Mouse (Mus musculus): ENCODE measurements around the gene Afap1l2. TPM values are rescaled to one million over a fixed set of nuclear protein-coding genes. Genes with fewer than 3 reads are reported as not detected.
A peak's percentile ranks its signal among the peaks of the same experiment; 100 is the strongest.

Gene Afap1l2
- total RNA-seq, 1 experiment from 2014 or later, result 15.2 TPM

DNA sequence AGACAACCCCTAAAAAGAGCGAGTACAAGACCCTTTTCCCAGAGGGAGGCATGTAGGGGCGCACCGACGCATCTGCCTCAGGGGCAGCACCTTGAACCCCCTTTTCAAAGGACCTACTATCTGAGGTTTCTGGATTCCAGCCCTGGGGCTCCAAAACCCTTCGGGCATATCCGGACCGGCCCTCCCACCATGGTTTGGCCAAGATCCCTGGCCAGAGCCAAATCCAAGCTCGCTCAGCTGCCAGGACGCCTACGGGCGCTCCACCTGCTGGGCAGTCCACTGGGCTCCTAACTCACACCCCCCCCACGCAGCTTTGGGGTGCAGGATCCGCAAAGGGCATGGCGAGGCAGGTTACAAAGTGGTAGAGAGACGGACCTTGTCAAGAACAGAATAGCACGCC, 737 bp downstream of the Afap1l2 start:
- peak; percentile 65 for DNase-seq

DNA sequence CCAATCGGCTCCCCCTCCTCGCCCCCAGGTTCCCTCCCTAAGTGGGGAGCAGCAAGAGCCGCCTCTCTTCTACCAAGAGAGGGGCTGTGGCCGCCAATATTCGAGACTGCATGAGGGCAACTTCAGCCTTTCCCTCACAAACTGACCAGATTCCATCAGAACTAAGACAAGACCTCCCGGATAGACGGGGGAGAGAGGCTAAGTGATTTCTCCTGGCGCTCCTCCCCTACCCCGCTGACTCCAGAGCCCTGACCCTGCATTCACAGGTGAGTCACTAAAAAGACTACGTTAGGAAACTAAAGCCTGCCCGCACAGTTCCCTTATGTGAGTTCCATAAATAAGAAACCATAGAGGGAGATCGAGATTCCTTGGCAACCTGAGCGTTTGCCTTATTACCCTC, 1.2 kb downstream of the Afap1l2 start:
- DNase-seq, result no peak

DNA sequence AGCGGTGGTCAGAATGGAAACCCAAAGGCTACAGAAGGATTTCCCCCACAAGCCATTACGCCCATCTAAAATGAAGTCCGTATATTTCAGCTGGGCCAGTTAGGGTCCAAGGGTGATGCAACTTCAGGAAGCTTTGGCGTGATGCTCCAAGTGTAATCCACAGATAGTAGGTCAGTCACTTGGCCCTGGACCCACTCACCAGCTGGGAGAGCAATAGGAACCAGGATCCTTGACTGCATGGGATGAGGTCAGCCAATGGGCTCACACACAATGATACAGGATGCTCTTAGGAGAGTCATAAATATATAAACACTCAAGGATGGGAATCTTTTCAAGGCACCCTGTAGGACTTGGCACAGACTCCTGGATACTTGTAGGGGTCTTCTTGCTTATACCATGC, 3.0 kb downstream of the Afap1l2 start:
- no peak for DNase-seq

DNA sequence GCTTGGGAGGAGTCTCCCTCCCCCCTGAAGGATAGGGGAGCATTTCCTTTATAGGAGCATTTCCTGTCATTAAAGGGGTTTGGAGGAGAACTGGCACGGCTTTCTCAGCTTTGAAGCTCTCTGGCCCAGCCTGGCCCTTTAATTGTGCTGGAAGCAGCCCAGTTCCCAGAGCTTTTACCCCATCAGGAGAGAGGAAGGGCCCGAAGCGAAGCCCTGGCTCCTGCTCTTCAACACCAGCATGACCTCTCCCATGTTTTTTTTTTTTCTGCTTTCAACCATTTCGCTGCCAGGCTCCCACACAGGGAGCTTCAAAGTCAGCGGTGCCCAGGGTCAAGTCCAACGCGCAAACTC, 4.6 kb downstream of the Afap1l2 start:
- DNase-seq, result peak; percentile 57

DNA sequence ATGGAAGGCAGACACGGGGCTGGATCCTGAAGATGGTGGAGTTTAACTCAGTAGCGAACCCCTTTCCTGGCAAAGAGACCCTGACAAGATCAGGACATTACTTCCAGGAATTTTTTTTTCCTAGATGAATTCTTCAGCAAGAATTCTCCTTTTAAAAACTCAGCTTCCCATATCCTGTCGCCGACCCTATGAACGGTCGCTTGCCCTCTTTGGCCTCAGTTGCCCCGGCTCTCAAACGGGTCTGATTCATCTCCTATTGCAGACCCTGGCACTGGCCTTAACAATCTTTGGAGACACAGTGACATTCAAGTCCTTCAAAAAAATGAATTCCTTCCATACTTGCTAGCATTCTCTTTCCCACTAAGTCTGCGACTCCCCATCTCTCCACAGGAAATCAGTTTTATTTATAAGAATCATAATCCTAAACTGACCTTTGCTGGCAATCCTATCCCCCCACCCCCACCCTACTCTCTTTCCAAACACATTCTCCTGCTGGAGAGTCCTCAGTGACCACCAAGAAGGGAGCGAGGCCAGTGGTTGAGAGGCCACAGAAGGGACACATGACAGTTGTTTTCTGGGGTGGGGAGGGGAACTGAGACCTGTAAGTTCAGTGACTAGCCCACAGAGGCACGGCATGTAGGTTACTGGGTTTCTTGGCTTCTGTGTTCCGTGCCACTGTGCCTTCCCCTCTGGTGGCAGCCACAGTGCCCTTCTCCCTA, 5.1 kb downstream of the Afap1l2 start:
- DNase-seq, result no peak

DNA sequence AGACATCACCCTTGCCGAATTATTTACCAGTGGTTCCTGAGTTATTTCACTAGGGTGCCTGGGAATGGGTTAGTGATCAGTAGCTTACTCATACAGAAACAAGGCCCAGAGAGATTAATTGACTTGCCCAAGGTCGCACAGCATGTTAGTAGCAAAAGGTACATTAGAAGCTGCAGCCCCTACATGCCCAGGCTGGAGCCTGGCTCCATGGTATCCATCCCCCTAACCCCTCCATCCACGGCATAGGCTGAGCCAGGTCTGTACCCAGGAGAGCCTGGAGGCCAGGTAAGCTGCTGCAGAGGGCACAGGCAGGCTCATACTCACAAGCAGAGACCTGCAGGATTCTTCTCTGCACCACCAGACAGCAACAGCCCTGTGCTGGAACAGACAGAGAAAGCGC, 6.1 kb downstream of the Afap1l2 start:
- DNase-seq, result peak; percentile 4

DNA sequence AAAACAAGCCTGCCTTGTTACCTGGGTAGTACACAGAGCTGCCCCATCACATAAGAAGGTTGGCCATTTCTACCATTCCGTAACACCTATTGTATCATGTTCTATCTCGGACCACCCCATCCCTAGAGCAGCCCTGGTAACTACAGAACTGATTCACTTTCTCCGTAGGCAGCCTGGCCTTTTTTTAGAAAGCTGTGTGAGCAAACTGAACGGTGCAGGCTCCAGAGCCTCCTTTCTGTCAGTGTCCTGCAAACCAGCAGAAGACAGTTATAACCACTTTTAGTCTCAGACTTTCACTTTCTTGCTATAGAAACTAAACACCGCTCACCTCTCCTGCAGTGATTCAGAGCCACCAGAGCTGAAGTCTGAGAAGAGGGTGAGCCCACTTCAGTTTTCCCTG, 7.4 kb downstream of the Afap1l2 start:
- peak; percentile 0 for DNase-seq

DNA sequence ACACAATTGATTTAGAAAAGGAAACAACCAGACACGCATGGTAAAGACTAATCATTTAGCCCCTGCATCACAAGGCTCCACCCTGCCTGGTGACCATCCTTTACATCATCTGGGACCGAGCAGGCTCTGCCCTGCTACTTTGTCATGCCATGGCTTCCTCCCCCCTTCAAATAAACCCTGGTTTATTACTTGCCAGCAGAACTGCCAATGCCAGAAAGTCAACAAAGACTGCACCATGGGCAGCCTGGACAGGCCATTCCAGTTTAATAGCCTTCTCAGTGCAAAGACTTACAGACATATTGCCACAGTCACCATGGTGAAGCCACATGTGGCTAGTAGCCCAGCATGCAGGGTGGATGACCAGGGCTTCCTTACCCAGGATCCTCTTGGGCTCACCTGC, 8.2 kb downstream of the Afap1l2 start:
- DNase-seq, result peak; percentile 2

DNA sequence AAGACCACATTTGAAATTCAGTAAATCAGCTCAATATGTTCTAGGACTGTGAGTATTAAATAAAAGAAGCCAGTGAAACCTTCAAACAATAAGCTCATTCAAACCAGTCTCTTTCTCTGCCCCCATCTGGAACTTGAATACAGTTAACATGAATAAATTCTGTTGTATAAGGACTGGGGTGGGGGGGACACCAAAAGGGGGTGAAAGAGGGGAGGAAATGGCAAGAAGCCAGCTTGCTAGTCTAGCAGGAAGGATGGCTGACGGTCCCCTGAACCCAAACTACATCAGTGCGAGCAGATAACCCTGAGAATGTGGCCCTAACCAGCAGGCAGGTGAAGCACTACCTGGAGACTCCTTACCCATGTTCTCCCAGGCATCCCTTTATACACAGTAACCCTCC, 9.1 kb downstream of the Afap1l2 start:
- no peak for DNase-seq

DNA sequence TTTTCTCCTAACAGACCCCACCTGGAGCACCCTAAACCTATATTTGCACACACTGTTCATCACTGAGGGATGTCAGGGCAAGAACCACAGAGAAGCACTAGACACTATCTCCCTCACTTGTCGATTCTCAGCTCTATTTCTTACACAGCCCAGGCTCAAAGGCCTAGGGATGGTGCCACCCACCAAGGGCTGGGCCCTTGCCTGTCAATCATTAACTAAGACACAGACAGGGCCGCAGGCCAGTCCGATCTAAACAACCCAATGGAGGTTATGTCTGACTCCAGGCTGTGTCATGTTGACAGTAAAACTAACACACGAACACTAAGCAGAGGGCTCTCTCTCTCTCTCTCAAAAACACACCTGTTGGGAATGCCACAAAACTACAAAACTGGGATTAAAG, 9.7 kb downstream of the Afap1l2 start:
- DNase-seq, result no peak

DNA sequence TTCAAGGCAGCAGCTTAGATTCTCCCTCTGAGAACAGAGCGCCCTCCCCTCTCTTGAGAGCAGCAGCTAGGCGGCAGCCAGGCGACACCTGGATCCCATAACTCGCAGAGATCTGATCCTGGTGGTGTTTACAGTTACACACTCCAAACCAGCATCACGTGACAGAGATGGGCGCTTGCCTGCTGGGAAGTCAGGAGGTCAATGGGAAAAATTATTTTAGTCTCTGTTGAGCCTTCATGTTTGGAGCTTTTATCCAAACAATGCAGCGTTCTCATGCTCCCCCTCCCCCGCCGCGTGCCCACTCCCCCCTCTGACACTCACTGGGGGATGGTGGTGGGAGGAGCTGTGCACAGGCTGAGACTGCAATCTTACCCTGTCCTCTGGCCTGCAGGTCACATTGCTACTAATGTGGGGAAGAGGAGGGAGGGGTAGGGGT, 10.8 kb downstream of the Afap1l2 start:
- DNase-seq, result peak; percentile 48

DNA sequence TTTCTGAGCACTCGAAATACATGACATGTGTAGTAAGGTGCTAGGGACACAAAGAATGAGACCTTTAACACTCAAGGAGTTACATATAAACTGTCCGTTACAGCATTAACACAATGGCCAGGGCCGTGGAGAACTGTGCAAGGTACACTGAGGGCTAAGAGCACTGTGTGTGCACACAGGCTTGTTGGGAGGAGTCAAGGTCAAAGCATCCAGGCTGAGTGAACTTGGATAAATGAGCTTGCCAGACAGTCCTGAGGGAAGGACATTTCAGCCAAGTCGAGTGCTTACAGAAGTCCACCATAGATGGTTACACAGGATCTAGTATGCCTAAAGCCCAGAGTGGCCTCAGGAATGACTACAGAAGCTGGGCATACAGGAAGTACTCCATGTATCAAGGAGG, 12.6 kb downstream of the Afap1l2 start:
- DNase-seq, result no peak

DNA sequence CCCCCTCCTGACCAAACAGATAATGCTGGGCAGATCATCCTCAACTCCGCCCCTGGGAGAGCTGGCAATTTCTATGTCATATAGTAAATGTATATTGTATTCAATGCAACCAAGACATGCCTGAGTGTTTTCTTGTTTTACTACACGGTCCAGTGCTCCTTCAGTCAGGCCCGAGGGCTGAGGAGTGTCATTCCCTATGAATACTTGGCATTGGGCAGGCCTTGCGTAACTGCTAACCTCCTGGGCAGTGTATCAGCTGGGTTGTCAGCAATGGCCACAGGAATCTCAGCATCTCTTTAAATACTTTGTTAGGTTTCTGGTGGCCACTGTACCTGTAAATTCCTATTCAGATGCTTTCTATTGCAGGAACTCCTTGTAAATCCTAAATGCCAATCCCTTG, 13.4 kb downstream of the Afap1l2 start:
- DNase-seq, result peak; percentile 62

DNA sequence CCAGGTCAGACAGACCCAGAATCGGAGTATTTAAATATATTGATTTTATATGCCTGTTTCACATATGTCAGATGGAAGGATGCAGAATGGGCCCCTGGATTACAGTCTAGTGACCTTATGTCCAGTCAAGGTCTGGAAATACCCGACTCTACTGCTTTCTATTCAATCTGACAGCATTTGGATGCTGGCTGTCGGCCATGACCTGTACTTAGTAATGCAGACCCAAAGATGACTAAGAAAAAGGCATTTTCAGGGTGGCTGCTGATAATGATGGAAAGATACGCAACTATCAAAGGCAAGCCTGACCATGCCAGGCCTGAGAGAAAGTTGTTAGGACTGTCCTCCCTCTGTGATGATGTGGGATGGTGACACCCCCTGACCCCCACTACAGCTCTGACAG, 14.3 kb downstream of the Afap1l2 start:
- peak; percentile 77 for DNase-seq

DNA sequence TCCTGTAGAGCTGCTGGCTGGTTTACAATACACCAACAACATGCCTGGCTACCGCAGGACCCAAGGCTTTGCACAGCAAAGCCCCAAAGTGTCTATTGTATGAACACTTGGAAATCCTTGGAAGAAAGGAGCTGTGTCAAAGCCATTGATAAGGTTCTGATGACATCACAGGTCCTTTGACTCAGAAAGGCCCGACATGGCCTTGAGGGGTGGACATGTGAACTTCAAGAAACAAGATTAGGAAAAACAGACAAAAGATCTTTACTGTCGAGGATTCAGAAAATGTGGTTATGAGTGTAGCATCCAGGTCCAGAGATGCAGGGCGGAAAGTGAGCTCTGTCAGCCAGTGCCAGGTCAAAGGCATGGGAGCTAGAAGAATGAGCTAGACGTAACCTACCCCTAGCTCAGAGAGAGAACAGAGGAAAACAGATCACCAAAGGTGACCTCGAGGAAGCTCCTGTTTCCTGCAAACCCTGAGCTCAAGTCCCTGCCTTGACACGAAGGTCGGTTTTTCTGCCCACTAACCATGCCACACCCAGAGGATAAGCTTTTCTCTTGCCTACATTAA, 15.0 kb downstream of the Afap1l2 start:
- DNase-seq, result peak; percentile 37

DNA sequence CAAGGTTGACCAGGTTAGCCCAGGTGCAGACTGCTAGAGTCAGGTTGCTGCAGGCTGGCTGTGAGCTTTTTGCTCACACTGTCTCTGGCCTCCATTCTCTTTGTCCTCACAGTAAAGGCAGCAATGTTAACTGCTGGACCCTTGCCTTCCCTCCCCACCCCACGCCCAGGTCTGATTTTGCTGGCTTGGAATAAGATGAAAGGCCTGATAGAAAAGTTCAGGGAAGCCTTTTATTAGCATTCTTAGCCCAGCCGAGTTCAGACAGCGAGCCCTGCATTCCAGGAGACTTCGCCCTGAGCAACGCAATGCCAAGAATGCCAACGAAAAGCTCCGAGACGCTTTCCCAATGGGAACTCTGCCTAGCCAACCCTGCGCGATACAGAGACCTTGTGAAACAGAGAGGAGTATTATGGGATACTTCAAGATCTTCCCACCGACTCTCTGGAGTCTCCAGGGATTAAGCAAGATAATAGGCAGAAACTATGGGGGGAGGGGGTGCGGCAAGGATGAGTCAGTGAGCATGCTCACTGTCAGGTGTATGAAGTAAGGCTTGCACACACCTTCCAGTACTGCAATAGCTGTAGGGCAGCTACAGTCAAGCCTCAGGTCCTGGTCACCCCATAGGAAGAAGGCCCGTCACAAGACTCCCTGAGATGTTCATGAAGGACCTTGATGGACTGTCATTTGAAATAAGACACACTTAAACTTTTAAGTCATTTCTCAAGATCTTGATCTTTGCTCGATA, 17.5 kb downstream of the Afap1l2 start:
- peak; percentile 65 for DNase-seq

DNA sequence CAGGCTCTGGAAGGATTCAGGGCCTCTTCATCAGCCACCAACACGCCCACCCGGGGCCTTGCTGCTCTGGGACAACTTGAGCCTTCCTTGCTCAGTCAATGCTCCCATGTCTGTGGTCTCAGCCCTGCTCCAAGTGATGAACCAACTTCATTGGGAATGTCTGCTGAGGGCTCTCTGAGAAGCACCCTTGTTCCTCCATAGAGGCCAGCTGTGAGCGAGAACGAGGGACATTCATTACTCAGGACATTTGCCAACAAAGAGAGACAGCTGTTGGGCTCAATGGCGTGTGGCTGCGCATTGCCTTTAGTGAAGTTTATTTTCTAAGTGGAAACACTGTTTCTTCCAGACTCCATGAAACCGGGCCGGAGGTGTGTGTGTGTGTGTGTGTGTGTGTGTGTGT, 18.9 kb downstream of the Afap1l2 start:
- DNase-seq, result no peak

DNA sequence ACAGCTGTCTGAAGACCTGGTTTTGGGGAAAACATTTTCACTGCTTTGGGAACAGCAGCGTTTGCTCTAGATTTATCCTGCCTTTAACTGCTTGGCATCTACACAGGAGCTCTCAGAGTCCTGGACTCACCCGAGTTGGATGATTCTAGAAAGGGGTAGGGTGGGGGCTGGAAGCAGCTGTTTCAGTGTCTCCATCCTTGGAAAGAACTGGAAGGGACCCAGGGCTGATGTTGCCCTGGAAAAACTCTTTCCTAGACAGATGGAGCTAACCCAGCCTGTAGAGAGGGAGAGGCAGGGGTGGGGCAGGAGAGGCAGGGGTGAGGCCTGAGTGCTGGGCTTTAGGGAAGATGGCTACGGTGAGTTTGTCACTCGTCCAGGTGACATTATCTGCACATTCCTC, 23.8 kb downstream of the Afap1l2 start:
- DNase-seq, result no peak

DNA sequence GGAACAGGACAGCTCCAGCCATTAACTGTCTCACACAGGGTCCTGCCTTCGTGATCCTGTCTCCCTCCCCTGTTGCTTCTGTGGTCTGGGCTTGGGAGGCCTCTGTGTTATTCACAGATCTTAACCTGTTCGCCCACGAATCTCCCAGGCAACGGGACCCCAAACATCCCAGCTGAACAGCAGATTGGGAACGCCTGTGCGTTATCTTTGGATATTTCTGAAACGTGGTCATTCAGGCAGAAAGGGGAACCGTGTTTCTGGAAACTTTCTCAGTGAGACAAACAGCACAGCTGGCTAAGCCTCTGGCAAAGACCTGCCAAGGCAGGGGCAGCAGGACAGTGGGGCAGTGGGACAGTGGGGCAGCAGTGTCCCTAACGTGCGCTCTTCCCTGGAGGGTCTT, 24.3 kb downstream of the Afap1l2 start:
- DNase-seq, result no peak

DNA sequence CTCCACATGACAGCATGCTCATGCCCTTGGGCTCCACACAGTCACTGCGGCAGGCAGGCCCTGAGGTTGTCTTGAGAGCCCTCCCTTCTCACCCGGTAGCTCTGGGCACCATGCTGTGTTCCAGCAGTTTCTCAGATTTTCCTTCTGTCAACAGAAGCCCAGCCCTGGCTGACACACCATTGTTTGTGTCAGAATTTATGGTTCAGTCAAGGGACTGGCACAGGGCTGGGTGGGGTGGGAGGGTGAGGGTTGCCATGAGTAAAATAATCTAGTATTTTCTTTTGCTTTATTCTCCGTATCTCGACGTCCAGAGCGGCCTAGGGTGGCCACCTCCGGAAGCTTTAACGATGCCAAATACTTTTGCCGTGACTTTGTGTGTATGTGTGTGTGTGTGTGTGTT, 26.3 kb downstream of the Afap1l2 start:
- peak; percentile 35 for DNase-seq

DNA sequence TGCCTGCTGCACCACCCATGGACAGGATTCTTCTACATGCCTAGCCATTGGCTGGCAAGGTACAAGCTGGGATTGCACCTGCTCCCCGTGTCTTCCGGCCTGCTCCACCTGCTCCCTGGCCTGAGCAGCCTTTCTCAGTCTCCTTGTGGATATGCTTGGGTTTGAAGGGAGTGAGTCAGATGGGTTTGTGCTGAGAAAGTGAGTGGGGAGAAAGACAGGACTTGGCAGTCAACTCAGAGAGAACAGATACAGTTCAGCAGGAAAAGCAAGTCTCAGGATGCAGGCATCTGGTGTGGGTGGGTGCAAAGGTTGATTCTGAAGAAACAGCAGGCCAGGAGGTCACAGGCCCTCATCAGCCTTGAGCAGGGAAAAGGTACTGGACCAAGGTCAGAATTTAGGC, 27.2 kb downstream of the Afap1l2 start:
- no peak for DNase-seq

DNA sequence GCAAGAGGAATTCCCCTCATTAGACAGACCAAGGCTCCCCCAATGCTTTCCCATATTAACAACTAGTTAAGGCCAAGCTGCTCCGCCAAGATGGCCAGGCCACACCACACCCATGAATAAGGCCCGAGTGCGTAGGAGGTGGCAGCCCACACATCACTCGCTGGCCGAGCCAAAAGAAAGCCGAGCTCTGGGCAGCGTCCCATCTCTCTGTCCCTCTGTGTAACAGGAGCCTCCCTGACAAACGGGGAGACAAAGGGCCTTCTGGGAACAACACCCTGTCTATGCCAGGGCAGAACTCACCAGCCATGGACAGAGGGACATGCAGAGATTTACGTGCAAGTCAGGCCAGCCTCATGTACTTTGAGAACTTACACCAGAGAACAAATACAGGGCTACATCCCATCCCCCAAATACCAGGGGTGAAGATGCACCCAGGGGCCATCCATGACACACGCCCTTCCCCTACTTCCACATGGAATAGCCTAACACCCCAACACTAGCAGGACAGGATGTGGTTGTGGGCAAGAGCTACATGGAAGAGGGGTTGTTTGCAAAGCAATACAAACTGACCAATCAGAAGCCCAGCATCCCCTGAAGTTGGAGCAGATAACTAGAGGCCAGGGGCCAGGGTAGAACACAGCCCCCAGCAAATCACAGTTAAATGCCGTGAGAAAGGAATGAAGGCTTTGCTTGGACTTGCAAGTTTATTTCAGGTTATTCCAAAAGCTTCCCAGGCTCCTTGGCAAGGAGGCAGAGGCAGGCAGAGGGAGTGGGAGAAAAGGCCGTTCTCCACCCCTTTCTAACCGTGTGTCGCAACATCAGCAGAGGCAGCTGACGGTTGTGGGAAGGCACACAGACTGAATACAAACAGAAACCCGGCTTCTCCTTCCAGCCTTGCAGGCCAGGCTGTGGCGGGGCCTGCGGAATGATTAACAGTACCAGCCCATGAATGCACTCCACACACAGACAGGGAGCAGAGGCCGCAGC, 30.8 kb downstream of the Afap1l2 start:
- peak; percentile 63 for DNase-seq

DNA sequence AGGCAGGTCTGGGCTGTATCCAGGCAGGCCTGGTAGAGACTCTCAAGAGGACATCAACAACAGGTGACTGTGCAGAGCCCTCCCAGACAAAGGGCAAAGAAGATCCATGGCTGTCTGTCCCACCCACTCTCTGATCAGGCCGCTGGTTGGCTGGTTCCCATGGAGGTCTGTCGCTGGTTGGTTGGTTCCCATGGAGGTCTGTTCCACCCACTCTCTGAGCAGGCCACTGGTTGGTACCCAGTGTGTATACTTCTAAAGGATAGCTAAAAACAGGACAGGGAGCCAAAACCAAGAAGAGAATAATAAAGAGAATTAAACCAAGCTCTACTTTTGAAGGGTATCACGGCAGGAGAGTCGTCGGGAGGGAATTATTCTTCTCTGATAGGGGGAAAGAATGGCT, 31.5 kb downstream of the Afap1l2 start:
- DNase-seq, result no peak

Data from adrenal gland, postnatal 14 days (tissue).